Mouse (Mus musculus) urinary bladder, adult 18-20 months (tissue): Measurements from ENCODE around the gene Zc3hav1l.

Experiments
- DNase-seq, 2 experiments: peaks; one replicate each; pipeline ENCODE4 v3.0.0; 2022; ENCODE audit warnings: low spot score in 2 of 2, mixed read lengths in 2 of 2

Zc3hav1l gene

GRCm38 (mm10) chr6:38264466-38264865 is 34.6 kb downstream of the Zc3hav1l start:
- DNase-seq, result no peak

GRCm38 (mm10) chr6:38263393-38264159 is 35.5 kb downstream of the Zc3hav1l start:
- DNase-seq, result no peak

- no peak for DNase-seq
Observed at GRCm38 (mm10) chr6:38261877-38262276, 37.2 kb downstream of the Zc3hav1l start.

- no peak for DNase-seq
Observed at GRCm38 (mm10) chr6:38257506-38257905, 41.6 kb downstream of the Zc3hav1l start.

GRCm38 (mm10) chr6:38256793-38257192 is 42.3 kb downstream of the Zc3hav1l start:
- DNase-seq, result no peak

GRCm38 (mm10) chr6:38255794-38256193 is 43.3 kb downstream of the Zc3hav1l start:
- DNase-seq, result no peak

- peak; percentile 60 to 72 for DNase-seq
Observed at GRCm38 (mm10) chr6:38253736-38254641, 45.1 kb downstream of the Zc3hav1l start, which contains the start of gene D630045J12Rik. D630045J12Rik (minus strand) TSS chr6:38254009.

GRCm38 (mm10) chr6:38252766-38253735 is 46.0 kb downstream of the Zc3hav1l start:
- DNase-seq, result no peak

GRCm38 (mm10) chr6:38252139-38252538 is 46.9 kb downstream of the Zc3hav1l start:
- DNase-seq, result no peak

- no peak for DNase-seq
Observed at GRCm38 (mm10) chr6:38251464-38251863, 47.6 kb downstream of the Zc3hav1l start.

GRCm38 (mm10) chr6:38247362-38247761 is 51.7 kb downstream of the Zc3hav1l start:
- DNase-seq, result no peak

GRCm38 (mm10) chr6:38244806-38245205 is 54.3 kb downstream of the Zc3hav1l start:
- DNase-seq, result no peak

GRCm38 (mm10) chr6:38244167-38244566 is 54.9 kb downstream of the Zc3hav1l start:
- no peak for DNase-seq

- no peak for DNase-seq
Observed at GRCm38 (mm10) chr6:38242833-38243232, 56.2 kb downstream of the Zc3hav1l start.

- no peak for DNase-seq
Observed at GRCm38 (mm10) chr6:38242295-38242830, 56.7 kb downstream of the Zc3hav1l start.

GRCm38 (mm10) chr6:38241508-38241907 is 57.6 kb downstream of the Zc3hav1l start:
- no peak for DNase-seq

GRCm38 (mm10) chr6:38240618-38241017 is 58.4 kb downstream of the Zc3hav1l start:
- no peak for DNase-seq

- no peak for DNase-seq
Observed at GRCm38 (mm10) chr6:38238382-38238781, 60.7 kb downstream of the Zc3hav1l start.
